Mouse (Mus musculus) erythroblast, embryonic 14.5 days (primary cell): ENCODE results near the gene Smox. TPM values are rescaled to one million over a fixed set of nuclear protein-coding genes. Genes with fewer than 3 reads are reported as not detected.

ENCODE experiments used
- H3K27me3 ChIP-seq: 2 replicates; pipeline ENCODE4 v1.6.1; 2012; ENCODE audit warnings: inconsistent platforms; ENCODE audit not compliant: control insufficient read depth
- H3K36me3 ChIP-seq: 2 replicates; pipeline ENCODE4 v1.6.1; 2012; ENCODE audit warnings: mild to moderate bottlenecking, inconsistent platforms; ENCODE audit not compliant: control insufficient read depth
- H3K4me1 ChIP-seq: 2 replicates; pipeline ENCODE4 v1.6.1; 2012; ENCODE audit warnings: inconsistent platforms; ENCODE audit not compliant: control insufficient read depth
- H3K4me3 ChIP-seq: replicated peaks from 2 replicates; pipeline ENCODE3; 2012; ENCODE audit warnings: moderate library complexity, mild to moderate bottlenecking, inconsistent platforms
- H3K9me3 ChIP-seq: 2 replicates; pipeline ENCODE4 v1.6.1; 2012; ENCODE audit warnings: low read length, inconsistent platforms, mixed read lengths; ENCODE audit not compliant: control insufficient read depth
- GATA1 ChIP-seq: IDR thresholded peaks from 2 replicates; pipeline ENCODE4 v1.6.1; 2012; ENCODE audit warnings: low read length, inconsistent platforms, mixed read lengths
- TAL1 ChIP-seq: IDR thresholded peaks from 3 replicates; pipeline ENCODE4 v1.6.1; 2012; ENCODE audit warnings: low read length, inconsistent platforms, mixed read lengths
- polyA plus RNA-seq: library from polyadenylated mRNA; stranded (reverse); fragments of >175 nt; gene quantifications from 2 replicates; pipeline ENCODE4 v1.2.3, GENCODE M21; 2012

Smox gene
- polyA plus RNA-seq, 1 experiment, result 191 TPM

GRCm38 (mm10) chr2:131551701-131552620 lies 60.7 kb downstream of the Smox start:
- TF ChIP-seq GATA1, result no peak
- TF ChIP-seq TAL1, result 0 out of 3 replicates have a peak, but pooled peaks have one; percentile 4
- H3K4me3 ChIP-seq, result no peak overlapping the region
- H3K9me3 ChIP-seq, result no peaks in the 10 kb centered on the region
- H3K36me3 ChIP-seq, result no peaks in the 10 kb centered on the region
- H3K4me1 ChIP-seq, result no peaks in the 10 kb centered on the region
- peaks cover 55% of the 10 kb centered on the region for H3K27me3 ChIP-seq

GRCm38 (mm10) chr2:131552736-131553400 lies 61.6 kb downstream of the Smox start:
- H3K4me1 ChIP-seq, result no peaks in the 10 kb centered on the region
- H3K9me3 ChIP-seq, result no peaks in the 10 kb centered on the region
- no peak overlapping the region for H3K4me3 ChIP-seq
- no peaks in the 10 kb centered on the region for H3K36me3 ChIP-seq
- TF ChIP-seq TAL1 (no peak), GATA1 (no peak)
- peaks cover 48% of the 10 kb centered on the region for H3K27me3 ChIP-seq

- TF ChIP-seq TAL1, result no peak
- TF ChIP-seq GATA1, result no peak
- no peaks in the 10 kb centered on the region for H3K4me1 ChIP-seq
- no peaks in the 10 kb centered on the region for H3K36me3 ChIP-seq
- peaks cover 57% of the 10 kb centered on the region for H3K27me3 ChIP-seq
- no peak overlapping the region for H3K4me3 ChIP-seq
- H3K9me3 ChIP-seq, result peaks cover 4% of the 10 kb centered on the region; the same call in 1 of the 2 replicates
Measured at GRCm38 (mm10) chr2:131557896-131558295, 66.6 kb downstream of the Smox start.

GRCm38 (mm10) chr2:131560205-131560919 lies 69.1 kb downstream of the Smox start:
- peaks cover 4% of the 10 kb centered on the region; the same call in 1 of the 2 replicates for H3K9me3 ChIP-seq
- H3K27me3 ChIP-seq, result peaks cover 72% of the 10 kb centered on the region
- H3K4me3 ChIP-seq, result no peak overlapping the region
- H3K4me1 ChIP-seq, result no peaks in the 10 kb centered on the region
- H3K36me3 ChIP-seq, result no peaks in the 10 kb centered on the region
- no peak for TF ChIP-seq TAL1
- TF ChIP-seq GATA1, result no peak

GRCm38 (mm10) chr2:131561344-131561870 lies 70.1 kb downstream of the Smox start:
- no peaks in the 10 kb centered on the region for H3K36me3 ChIP-seq
- H3K27me3 ChIP-seq, result peaks cover 76% of the 10 kb centered on the region
- H3K9me3 ChIP-seq, result peaks cover 4% of the 10 kb centered on the region; the same call in 1 of the 2 replicates
- H3K4me3 ChIP-seq, result no peak overlapping the region
- TF ChIP-seq GATA1 (no peak), TAL1 (no peak)
- no peaks in the 10 kb centered on the region for H3K4me1 ChIP-seq

GRCm38 (mm10) chr2:131561891-131562585 lies 70.7 kb downstream of the Smox start, which contains the start of gene Adra1d:
Adra1d (minus strand) TSS chr2:131562283.
- Histone ChIP-seq H3K4me1 (no peaks in the 10 kb centered on the region), H3K27me3 (peaks cover 76% of the 10 kb centered on the region), H3K4me3 (no peak within 1 kb of the TSS), H3K9me3 (peaks cover 4% of the 10 kb centered on the region; the same call in 1 of the 2 replicates), H3K36me3 (no peaks in the 10 kb centered on the region)
- TF ChIP-seq GATA1, result no peak
- TF ChIP-seq TAL1, result no peak

GRCm38 (mm10) chr2:131562586-131563122 lies 71.4 kb downstream of the Smox start:
- H3K4me3 ChIP-seq, result no peak overlapping the region

More at GRCm38 (mm10) chr2:131562586-131563122, 71.4 kb downstream of the Smox start:
- Histone ChIP-seq H3K27me3 (peaks cover 76% of the 10 kb centered on the region), H3K4me1 (no peaks in the 10 kb centered on the region), H3K36me3 (no peaks in the 10 kb centered on the region), H3K9me3 (peaks cover 4% of the 10 kb centered on the region; the same call in 1 of the 2 replicates)
- TF ChIP-seq GATA1 (no peak), TAL1 (no peak)

Other genes with a start within 250 kb of the Smox start
- gene Pank2, start 229.0 kb upstream of the Smox start, polyA plus RNA-seq, result 2.3 and 3.0 TPM in 2 replicates
- 0.02 TPM in 1 of 2 replicates, not detected in the other for gene Rnf24, start 138.6 kb upstream of the Smox start, polyA plus RNA-seq
- not detected in 2 replicates for gene Adra1d, start 70.8 kb downstream of the Smox start, polyA plus RNA-seq